Comparison of ENCODE assay signal across 9 mouse cellular contexts in genomic region chr2:49503596-49503995, GRCm38 (mm10). TPM values are rescaled to one million over a fixed set of nuclear protein-coding genes. Genes with fewer than 3 reads are reported as not detected.
DNase-seq lines count a peak whose midpoint lies in the region; ATAC-seq and TF ChIP-seq lines count a peak whose summit lies in the region.
"Had no signal": no experiment of that assay in that cellular context is flagged by ENCODE, and none has a peak within 500 bp of the region (broad histone marks: within the 10 kb centered on the region; RNA-seq: fewer than 3 reads in every experiment).

No protein-coding gene starts in this region.

- H3K4me2 ChIP-seq in hindbrain, embryonic 11.5 days (replicated peaks; ENCODE audit: low read depth, low read length): no peak overlapping the region
- H3K4me2 ChIP-seq in hindbrain, embryonic 12.5 days (replicated peaks): no peak overlapping the region
- H3K4me2 ChIP-seq in midbrain, embryonic 11.5 days: no peak overlapping the region
- H3K4me2 ChIP-seq: limb, embryonic 15.5 days had no signal

- H3K9ac ChIP-seq in hindbrain, embryonic 11.5 days (ENCODE audit: low read depth, low read length): no peak overlapping the region
- no peak overlapping the region for H3K9ac ChIP-seq in hindbrain, embryonic 12.5 days
- no peak overlapping the region for H3K9ac ChIP-seq in MEL (ENCODE audit: control insufficient read depth, low read depth, low read length, poor library complexity, severe bottlenecking)
- H3K9ac ChIP-seq in midbrain, embryonic 11.5 days (ENCODE audit: low read length): no peak overlapping the region
- H3K9ac ChIP-seq: limb, embryonic 15.5 days had no signal

- no peak overlapping the region for H3K27ac ChIP-seq in hindbrain, embryonic 11.5 days (ENCODE audit: low read depth, low read length)
- H3K27ac ChIP-seq in hindbrain, embryonic 12.5 days: no peak overlapping the region
- no peak overlapping the region for H3K27ac ChIP-seq in MEL (ENCODE audit: control insufficient read depth, low read depth, low read length)
- H3K27ac ChIP-seq in embryonic facial prominence, embryonic 10.5 days (replicated peaks): no peak overlapping the region
- H3K27ac ChIP-seq in midbrain, embryonic 11.5 days (ENCODE audit: low read depth, low read length): no peak overlapping the region
- H3K27ac ChIP-seq: limb, embryonic 15.5 days had no signal

- 63% methylated on average over 3 of the region's 3 CpGs for WGBS in hindbrain, embryonic 11.5 days
- WGBS in hindbrain, embryonic 12.5 days: 57% methylated on average over 3 of the region's 3 CpGs
- WGBS in embryonic facial prominence, embryonic 10.5 days: 54% methylated on average over 3 of the region's 3 CpGs
- 72% methylated on average over 3 of the region's 3 CpGs for WGBS in midbrain, embryonic 11.5 days

- DNase-seq in hindbrain, embryonic 11.5 days (ENCODE audit: low spot score): peak; percentile 36
- DNase-seq in MEL (ENCODE audit: low read depth, low spot score): peak; percentile 75
- peak; percentile 51 for DNase-seq in embryonic facial prominence, embryonic 10.5 days (ENCODE audit: low spot score)
- DNase-seq in lung, postnatal 4 days: peak; percentile 26 to 50
- no peak for DNase-seq in midbrain, embryonic 11.5 days (ENCODE audit: low spot score, missing footprints)
- DNase-seq in layer of hippocampus, adult 8-10 months (ENCODE audit: low spot score in 2 of 2): no peak

- TF ChIP-seq EP300 in MEL (IDR thresholded peaks at IDR 0.05; ENCODE audit: low read depth in 1 of 2, low read length in 2 of 2): no peak

- no peak for TF ChIP-seq CTCF in MEL (IDR thresholded peaks at IDR 0.05 in 2 of 3, conservative IDR thresholded peaks at IDR 0.05 in 1 of 3; ENCODE audit: control insufficient read depth in 1 of 3, insufficient read depth in 1 of 3, low read depth in 2 of 3, low read length in 3 of 3, poor library complexity in 1 of 3, severe bottlenecking in 1 of 3)

- TF ChIP-seq POLR2A in MEL (IDR thresholded peaks at IDR 0.05; ENCODE audit: control insufficient read depth in 1 of 2, insufficient read depth in 1 of 2, low read depth in 1 of 2, low read length in 2 of 2, poor library complexity in 1 of 2): no peak

- no peaks in the 10 kb centered on the region for H3K9me3 ChIP-seq in hindbrain, embryonic 11.5 days (ENCODE audit: control insufficient read depth, low read length)
- H3K9me3 ChIP-seq in hindbrain, embryonic 12.5 days (replicated peaks): no peaks in the 10 kb centered on the region
- no peaks in the 10 kb centered on the region for H3K9me3 ChIP-seq in MEL (replicated peaks; ENCODE audit: insufficient read depth, low read length)
- H3K9me3 ChIP-seq in embryonic facial prominence, embryonic 10.5 days: no peaks in the 10 kb centered on the region
- H3K9me3 ChIP-seq in midbrain, embryonic 11.5 days (ENCODE audit: control insufficient read depth, low read length): no peaks in the 10 kb centered on the region
- H3K9me3 ChIP-seq: limb, embryonic 15.5 days had no signal

- H3K27me3 ChIP-seq in hindbrain, embryonic 11.5 days (ENCODE audit: control insufficient read depth, insufficient read depth, low read length): no peaks in the 10 kb centered on the region
- no peaks in the 10 kb centered on the region for H3K27me3 ChIP-seq in hindbrain, embryonic 12.5 days
- H3K27me3 ChIP-seq in MEL (ENCODE audit: control insufficient read depth in 1 of 2, insufficient read depth in 2 of 2, low read length in 2 of 2): no peaks in the 10 kb centered on the region
- no peaks in the 10 kb centered on the region for H3K27me3 ChIP-seq in embryonic facial prominence, embryonic 10.5 days (replicated peaks; ENCODE audit: low read depth, poor library complexity, severe bottlenecking)
- no peaks in the 10 kb centered on the region for H3K27me3 ChIP-seq in midbrain, embryonic 11.5 days (ENCODE audit: control insufficient read depth, insufficient read depth, low read length)
- H3K27me3 ChIP-seq: limb, embryonic 15.5 days had no signal

- H3K36me3 ChIP-seq in hindbrain, embryonic 11.5 days (ENCODE audit: control insufficient read depth, insufficient read depth, low read length): no peaks in the 10 kb centered on the region
- no peaks in the 10 kb centered on the region for H3K36me3 ChIP-seq in hindbrain, embryonic 12.5 days
- H3K36me3 ChIP-seq in MEL (ENCODE audit: control insufficient read depth in 1 of 2, insufficient read depth in 2 of 2, low read length in 2 of 2): peaks cover 0 to 12% of the 10 kb centered on the region in 2 experiments; a peak in 2 of 4 replicates
- H3K36me3 ChIP-seq in embryonic facial prominence, embryonic 10.5 days (replicated peaks): 0 out of 2 replicates have a peak, but pooled peaks cover 3% of the 10 kb centered on the region
- no peaks in the 10 kb centered on the region for H3K36me3 ChIP-seq in midbrain, embryonic 11.5 days (ENCODE audit: control insufficient read depth, insufficient read depth, low read length)
- H3K36me3 ChIP-seq: limb, embryonic 15.5 days had no signal

- H3K4me3 ChIP-seq in hindbrain, embryonic 11.5 days (ENCODE audit: low read depth, low read length): no peak overlapping the region
- H3K4me3 ChIP-seq in hindbrain, embryonic 12.5 days: no peak overlapping the region
- no peak overlapping the region for H3K4me3 ChIP-seq in MEL (ENCODE audit: control insufficient read depth in 1 of 2, insufficient read depth in 1 of 2, low read depth in 2 of 2, low read length in 2 of 2)
- no peak overlapping the region for H3K4me3 ChIP-seq in embryonic facial prominence, embryonic 10.5 days
- no peak overlapping the region for H3K4me3 ChIP-seq in midbrain, embryonic 11.5 days (ENCODE audit: low read depth, low read length)
- H3K4me3 ChIP-seq: limb, embryonic 15.5 days had no signal

- H3K4me1 ChIP-seq in hindbrain, embryonic 11.5 days (replicated peaks; ENCODE audit: control insufficient read depth, insufficient read depth, low read length): no peaks in the 10 kb centered on the region
- no peaks in the 10 kb centered on the region for H3K4me1 ChIP-seq in hindbrain, embryonic 12.5 days
- H3K4me1 ChIP-seq in MEL (ENCODE audit: control insufficient read depth in 1 of 2, insufficient read depth in 2 of 2, low read length in 2 of 2): peaks cover 5% of the 10 kb centered on the region in 2 experiments
- no peaks in the 10 kb centered on the region for H3K4me1 ChIP-seq in embryonic facial prominence, embryonic 10.5 days
- no peaks in the 10 kb centered on the region for H3K4me1 ChIP-seq in midbrain, embryonic 11.5 days (ENCODE audit: control insufficient read depth, insufficient read depth, low read length)
- H3K4me1 ChIP-seq: limb, embryonic 15.5 days had no signal

- no peak for ATAC-seq in hindbrain, embryonic 11.5 days (ENCODE audit: low FRiP score)
- no peak for ATAC-seq in hindbrain, embryonic 12.5 days (ENCODE audit: low FRiP score)
- no peak for ATAC-seq in midbrain, embryonic 11.5 days (ENCODE audit: low FRiP score)
- no peak for ATAC-seq in monocyte, adult 5-6 weeks (replicated peaks; ENCODE audit: insufficient number of reproducible peaks, low FRiP score, low TSS enrichment, poor library complexity, severe bottlenecking)

- H3K79me2 ChIP-seq in MEL (ENCODE audit: control insufficient read depth, insufficient read depth, low read length, poor library complexity): peaks cover 3% of the 10 kb centered on the region

- TF ChIP-seq RAD21 in MEL (IDR thresholded peaks at IDR 0.05; ENCODE audit: low read depth, low read length): no peak

TF ChIP-seq in MEL, 35 proteins besides CTCF, POLR2A, EP300 and RAD21:
- TF ChIP-seq MYB (IDR thresholded peaks at IDR 0.05; ENCODE audit: low read depth, low read length) (no peak), MXI1 (IDR thresholded peaks at IDR 0.05; ENCODE audit: low read depth, low read length) (peak; percentile 81), SIN3A (IDR thresholded peaks at IDR 0.05; ENCODE audit: low read length) (peak; percentile 92), ELF1 (IDR thresholded peaks at IDR 0.05; ENCODE audit: low read depth, low read length) (no peak)

RNA-seq across cellular contexts. Expression of gene Epc2, which starts 52.3 kb away (rescaled TPM):
- 16.6 and 17.0 TPM in 2 replicates for polyA plus RNA-seq in hindbrain, embryonic 11.5 days (2014; fragmentation: Nextera tagmentation; extraction: Ambion mirVana)
- 12.0 and 14.1 TPM in 2 replicates for polyA plus RNA-seq in hindbrain, embryonic 12.5 days (2016; fragmentation: Nextera tagmentation; extraction: Ambion mirVana)
- 14.3 and 15.1 TPM in 2 replicates for total RNA-seq in MEL (2012; rRNA removed)
- polyA plus RNA-seq in MEL (2012; ENCODE audit: insufficient read depth in 1 of 2, insufficient read length in 2 of 2, low read depth in 1 of 2, low replicate concordance in 2 of 2, missing spikeins in 1 of 2): 10 to 100 TPM in 1 of 2 experiments, not detected in 1; 15.4 TPM
- 7.3 and 8.0 TPM in 2 replicates for polyA plus RNA-seq in embryonic facial prominence, embryonic 10.5 days (2016; fragmentation: Nextera tagmentation; extraction: Ambion mirVana)
- 12.2 and 14.0 TPM in 2 replicates for polyA plus RNA-seq in midbrain, embryonic 11.5 days (2014; fragmentation: Nextera tagmentation; extraction: Ambion mirVana)
- 10 to 100 TPM; 50.9 to 63.1 (median 53.9) TPM for total RNA-seq in layer of hippocampus, adult 8-10 months (2022)
- 69.8 to 74.7 TPM (median 71.6 TPM) in 3 replicates for total RNA-seq in monocyte, adult 5-6 weeks (2017)

Comparison
In these comparisons a context has a peak if more than half of its experiments do, and no peak if none do; other contexts are left out.
1. DNase-seq: peak in hindbrain, embryonic 11.5 days (single experiment), MEL (single experiment), embryonic facial prominence, embryonic 10.5 days (single experiment) and lung, postnatal 4 days (2 of 2); none in midbrain, embryonic 11.5 days (single experiment) and layer of hippocampus, adult 8-10 months (0 of 2).